ENCODE assay signal across 7 mouse cellular contexts in genomic region chr5:108692271-108692670, GRCm38 (mm10). TPM values are rescaled to one million over a fixed set of nuclear protein-coding genes. Genes with fewer than 3 reads are reported as not detected.
A peak's percentile ranks its signal among the peaks of the same experiment; 100 is the strongest.
DNase-seq lines count a peak whose midpoint lies in the region; ATAC-seq and TF ChIP-seq lines count a peak whose summit lies in the region.

Gene Fgfrl1, plus strand, starts transcription at chr5:108692382.

- H3K4me3 ChIP-seq in brown adipose tissue, adult 24 weeks (ENCODE audit: insufficient read depth, low read depth, low read length): peak within 1 kb of the TSS; percentile 55
- peak within 1 kb of the TSS; percentile 75; the same call in 1 of the 2 replicates for H3K4me3 ChIP-seq in hindbrain, postnatal 0 days (ENCODE audit: low read length)
- H3K4me3 ChIP-seq in limb, embryonic 10.5 days: peak within 1 kb of the TSS; percentile 88
- H3K4me3 ChIP-seq in midbrain, embryonic 10.5 days: peak within 1 kb of the TSS; percentile 87
- peak within 1 kb of the TSS; percentile 81 for H3K4me3 ChIP-seq in stomach, embryonic 16.5 days (replicated peaks; ENCODE audit: low read length)

- WGBS in hindbrain, postnatal 0 days: 6% methylated on average over 16 of the region's 18 CpGs
- WGBS in limb, embryonic 10.5 days: 4% methylated on average over 18 of the region's 18 CpGs
- WGBS in midbrain, embryonic 10.5 days: 4% methylated on average over 16 of the region's 18 CpGs
- 2% methylated on average over 16 of the region's 18 CpGs for WGBS in stomach, embryonic 16.5 days

- no peaks in the 10 kb centered on the region for H3K9me3 ChIP-seq in hindbrain, postnatal 0 days (ENCODE audit: low read length)
- H3K9me3 ChIP-seq in limb, embryonic 10.5 days (replicated peaks): no peaks in the 10 kb centered on the region
- H3K9me3 ChIP-seq in midbrain, embryonic 10.5 days (replicated peaks): no peaks in the 10 kb centered on the region
- H3K9me3 ChIP-seq in stomach, embryonic 16.5 days (replicated peaks; ENCODE audit: control insufficient read depth, low read length): no peaks in the 10 kb centered on the region

- peaks cover 3% of the 10 kb centered on the region; the same call in 1 of the 2 replicates for H3K27me3 ChIP-seq in hindbrain, postnatal 0 days (ENCODE audit: insufficient read depth, low read length)
- peaks cover 18% of the 10 kb centered on the region for H3K27me3 ChIP-seq in limb, embryonic 10.5 days (ENCODE audit: low read depth, poor library complexity, severe bottlenecking)
- peaks cover 38% of the 10 kb centered on the region for H3K27me3 ChIP-seq in midbrain, embryonic 10.5 days (ENCODE audit: low read depth, poor library complexity, severe bottlenecking)
- no peaks in the 10 kb centered on the region for H3K27me3 ChIP-seq in stomach, embryonic 16.5 days (ENCODE audit: control insufficient read depth, insufficient read depth, low read length)

- peak; percentile 51 for TF ChIP-seq CTCF in hindbrain, postnatal 0 days (IDR thresholded peaks at IDR 0.05; ENCODE audit: low read depth)

- intact Hi-C loops in gastrocnemius, postnatal 14 days (cut with DNase I; ENCODE audit: low total_unique reads): loop anchor here (5.0 kb wide), 1 partner anchor 35 kb away; no protein-coding TSS in a partner anchor

- no peaks in the 10 kb centered on the region for H3K36me3 ChIP-seq in hindbrain, postnatal 0 days (ENCODE audit: insufficient read depth, low read length)
- peaks cover 17% of the 10 kb centered on the region for H3K36me3 ChIP-seq in limb, embryonic 10.5 days
- H3K36me3 ChIP-seq in midbrain, embryonic 10.5 days: no peaks in the 10 kb centered on the region
- H3K36me3 ChIP-seq in stomach, embryonic 16.5 days (ENCODE audit: control insufficient read depth, insufficient read depth, low read length): no peaks in the 10 kb centered on the region

- H3K4me2 ChIP-seq in hindbrain, postnatal 0 days (ENCODE audit: low read depth, low read length): peak within 1 kb of the TSS; percentile 96
- peak within 1 kb of the TSS; percentile 83 for H3K4me2 ChIP-seq in stomach, embryonic 16.5 days (ENCODE audit: low read depth, low read length)

- 0 out of 2 replicates have a peak within 1 kb of the TSS, but pooled peaks have one; percentile 4 for H3K9ac ChIP-seq in hindbrain, postnatal 0 days (replicated peaks; ENCODE audit: low read length)
- H3K9ac ChIP-seq in stomach, embryonic 16.5 days (ENCODE audit: low read length): peak within 1 kb of the TSS; percentile 81

- H3K4me1 ChIP-seq in brown adipose tissue, adult 24 weeks (ENCODE audit: control insufficient read depth, insufficient read depth, insufficient read length, low read length): peaks cover 13% of the 10 kb centered on the region
- H3K4me1 ChIP-seq in hindbrain, postnatal 0 days (ENCODE audit: insufficient read depth, low read length): peaks cover 3% of the 10 kb centered on the region; the same call in 1 of the 2 replicates
- H3K4me1 ChIP-seq in limb, embryonic 10.5 days: peaks cover 47% of the 10 kb centered on the region
- H3K4me1 ChIP-seq in midbrain, embryonic 10.5 days: peaks cover 49% of the 10 kb centered on the region
- peaks cover 16% of the 10 kb centered on the region for H3K4me1 ChIP-seq in stomach, embryonic 16.5 days (ENCODE audit: control insufficient read depth, insufficient read depth, low read length)

- no peak for ATAC-seq in hindbrain, postnatal 0 days
- ATAC-seq in stomach, embryonic 16.5 days (ENCODE audit: insufficient read depth, low FRiP score): 0 out of 2 replicates have a peak, but pooled peaks have one; percentile 8

- H3K27ac ChIP-seq in brown adipose tissue, adult 24 weeks (replicated peaks; ENCODE audit: low read depth, low read length): no peak within 1 kb of the TSS
- no peak within 1 kb of the TSS for H3K27ac ChIP-seq in hindbrain, postnatal 0 days
- H3K27ac ChIP-seq in limb, embryonic 10.5 days: no peak within 1 kb of the TSS; the same call in 1 of the 2 replicates
- H3K27ac ChIP-seq in midbrain, embryonic 10.5 days (replicated peaks): no peak within 1 kb of the TSS
- no peak within 1 kb of the TSS for H3K27ac ChIP-seq in stomach, embryonic 16.5 days (ENCODE audit: low read length)

- peak; percentile 82 for DNase-seq in NIH3T3 (ENCODE audit: low read depth)
- DNase-seq in gastrocnemius, postnatal 14 days: peak; percentile 59
- DNase-seq in hindbrain, postnatal 0 days (ENCODE audit: low spot score): no peak
- DNase-seq in limb, embryonic 10.5 days (ENCODE audit: low spot score): peak; percentile 84
- DNase-seq in midbrain, embryonic 10.5 days (ENCODE audit: low spot score): peak; percentile 46

RNA-seq across cellular contexts. Expression of gene Fgfrl1, which starts in this region (rescaled TPM):
- 68.8 and 70.5 TPM in 2 replicates for polyA plus RNA-seq in brown adipose tissue, adult 24 weeks (2012; ENCODE audit: insufficient read depth, insufficient read length, missing spikeins)
- total RNA-seq in gastrocnemius, postnatal 14 days (2021): 10 to 100 TPM; 31.9 to 45.4 TPM
- 38.5 and 42.7 TPM in 2 replicates for total RNA-seq in hindbrain, postnatal 0 days (2014; rRNA removed)
- 11.3 and 12.1 TPM in 2 replicates for polyA plus RNA-seq in hindbrain, postnatal 0 days (2015; fragmentation: Nextera tagmentation; extraction: Ambion mirVana)
- polyA plus RNA-seq in limb, embryonic 10.5 days (2016; fragmentation: Nextera tagmentation; extraction: Ambion mirVana): 35.9 and 43.1 TPM in 2 replicates
- polyA plus RNA-seq in midbrain, embryonic 10.5 days (2016; fragmentation: Nextera tagmentation; extraction: Ambion mirVana): 11.0 and 14.9 TPM in 2 replicates
- polyA plus RNA-seq in stomach, embryonic 16.5 days (2015; fragmentation: Nextera tagmentation; extraction: Ambion mirVana): 7.8 and 11.7 TPM in 2 replicates
